Mouse (Mus musculus): ENCODE data around the gene Nme8. TPM values are rescaled to one million over a fixed set of nuclear protein-coding genes. Genes with fewer than 3 reads are reported as not detected.

The Nme8 gene
- polyA plus RNA-seq, 1 experiment from 2014 or later, result not detected

DNA sequence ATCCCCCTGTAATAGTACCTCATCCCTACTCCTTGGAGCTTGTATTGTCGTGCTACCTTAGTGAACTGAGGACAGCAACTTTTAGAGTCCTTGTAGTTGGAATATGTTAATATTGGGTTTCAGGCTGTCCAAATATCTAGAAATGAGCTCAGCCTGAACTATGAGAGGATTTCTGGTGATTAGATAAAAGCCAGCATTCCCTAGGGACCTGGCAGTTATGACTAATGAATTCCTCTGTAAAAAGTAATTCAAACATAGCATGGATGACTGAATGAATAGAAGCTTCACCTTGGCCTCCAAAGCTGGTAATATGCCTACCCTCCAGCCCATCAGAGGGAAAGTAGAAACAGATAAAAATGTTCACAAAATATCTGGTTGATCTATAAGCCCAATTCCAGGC, 71.1 kb downstream of the Nme8 start:
- H3K9ac ChIP-seq (ENCODE audit: low read depth, low read length), result no peak overlapping the region
- 66% methylated on average over 1 of the region's 1 CpGs for WGBS

DNA sequence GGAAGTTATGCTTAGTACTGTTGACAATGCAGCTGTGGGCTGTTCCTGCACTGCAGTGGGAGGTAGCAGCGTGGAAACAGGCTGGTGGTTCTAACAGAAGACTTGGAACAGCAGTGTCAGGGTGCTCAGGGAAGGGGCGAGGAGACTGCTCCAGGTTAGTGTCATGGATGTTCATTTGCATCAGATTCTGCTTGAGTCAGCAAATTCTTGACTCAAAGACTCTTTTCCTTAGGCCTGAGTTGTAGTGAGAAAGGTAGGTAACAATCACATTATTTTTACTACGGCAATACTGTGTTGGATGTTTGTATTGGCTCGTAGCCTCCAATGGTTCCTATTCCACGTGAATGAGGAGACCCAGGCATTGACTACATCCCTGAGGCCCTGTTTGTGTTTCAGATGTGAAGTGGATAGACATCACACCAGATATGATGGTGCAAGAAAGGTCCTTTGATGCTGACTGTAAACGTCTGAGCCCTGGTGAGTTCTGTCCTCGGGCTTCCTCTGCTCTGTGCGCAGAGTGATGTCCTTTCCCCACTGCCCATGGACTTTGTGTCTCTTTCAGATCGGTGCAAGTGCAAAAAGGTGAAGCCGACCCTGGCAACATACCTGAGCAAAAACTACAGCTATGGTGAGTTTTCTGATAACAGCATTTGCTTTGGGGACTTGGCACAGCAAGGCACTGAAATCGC, 72.8 kb downstream of the Nme8 start:
- H3K27ac ChIP-seq (ENCODE audit: low read depth, low read length), result no peak overlapping the region
- H3K9me3 ChIP-seq (ENCODE audit: control insufficient read depth, low read length), result no peaks in the 10 kb centered on the region
- no peak overlapping the region for H3K9ac ChIP-seq (ENCODE audit: low read depth, low read length)
- DNase-seq (ENCODE audit: low spot score) (no peak), ATAC-seq (replicated peaks; ENCODE audit: low FRiP score) (no peak)
- no peak overlapping the region for H3K4me3 ChIP-seq (ENCODE audit: low read depth, low read length)
- no peaks in the 10 kb centered on the region for H3K36me3 ChIP-seq (ENCODE audit: control insufficient read depth, insufficient read depth, low read length)
- WGBS, result 79% methylated on average over 11 of the region's 11 CpGs
- H3K4me1 ChIP-seq (replicated peaks; ENCODE audit: control insufficient read depth, insufficient read depth, low read length), result no peaks in the 10 kb centered on the region; the same call in none of the 2 replicates
- peaks cover 18% of the 10 kb centered on the region for H3K27me3 ChIP-seq (replicated peaks; ENCODE audit: control insufficient read depth, insufficient read depth, low read length)
- H3K4me2 ChIP-seq, result no peak overlapping the region

More for the DNA sequence above, 71.1 kb downstream of the Nme8 start:
- Histone ChIP-seq H3K4me3 (ENCODE audit: low read depth, low read length) (no peak overlapping the region), H3K27ac (ENCODE audit: low read depth, low read length) (no peak overlapping the region), H3K4me1 (replicated peaks; ENCODE audit: control insufficient read depth, insufficient read depth, low read length) (no peaks in the 10 kb centered on the region; the same call in none of the 2 replicates), H3K27me3 (replicated peaks; ENCODE audit: control insufficient read depth, insufficient read depth, low read length) (peaks cover 18% of the 10 kb centered on the region), H3K4me2 (no peak overlapping the region), H3K9me3 (ENCODE audit: control insufficient read depth, low read length) (no peaks in the 10 kb centered on the region), H3K36me3 (ENCODE audit: control insufficient read depth, insufficient read depth, low read length) (no peaks in the 10 kb centered on the region)
- ATAC-seq (replicated peaks; ENCODE audit: low FRiP score) (no peak), DNase-seq (ENCODE audit: low spot score) (no peak)

GRCm38 (mm10) chr13:19623228-19623905, 74.2 kb downstream of the Nme8 start:
- peak; percentile 17; the same call in 1 of the 2 replicates for ATAC-seq (replicated peaks; ENCODE audit: low FRiP score)

DNA sequence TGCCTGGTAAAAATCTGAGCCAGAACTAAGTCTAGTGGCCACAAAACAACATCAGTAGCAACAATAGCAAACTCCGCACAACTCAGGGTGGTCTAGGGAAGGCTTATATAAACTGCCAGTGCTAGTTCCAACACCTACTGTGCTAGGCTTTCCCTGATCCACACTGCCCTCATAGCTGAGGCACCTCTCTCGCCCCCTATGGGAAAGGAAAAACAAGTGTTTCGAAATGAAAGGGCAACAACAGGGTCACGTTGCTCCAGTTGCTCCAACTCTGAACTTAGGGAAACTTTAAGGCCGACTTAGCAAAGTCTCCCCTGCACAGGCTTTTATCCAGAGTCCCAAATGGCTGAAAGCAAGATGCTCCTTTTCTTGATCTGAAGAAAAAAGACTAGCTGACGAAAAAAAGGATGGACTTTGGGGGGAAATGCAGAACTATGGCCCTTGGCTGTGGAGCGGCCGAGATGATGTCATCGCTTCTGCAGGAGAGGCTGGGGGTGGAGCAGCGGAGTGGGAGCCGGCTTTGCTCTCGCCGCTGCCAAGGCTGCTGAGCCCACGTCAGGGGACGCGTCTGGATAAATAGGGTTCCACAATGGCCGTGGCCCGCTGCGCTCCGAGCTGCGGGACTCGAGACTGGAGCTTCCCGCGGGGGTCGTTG, 74.9 kb downstream of the Nme8 start, which contains the start of gene Sfrp4:
Gene Sfrp4 (plus strand): TSS at position 532 of the 655 bp plus-strand sequence.
- Histone ChIP-seq H3K27ac (ENCODE audit: low read depth, low read length) (no peak within 1 kb of the TSS), H3K4me1 (replicated peaks; ENCODE audit: control insufficient read depth, insufficient read depth, low read length) (no peaks in the 10 kb centered on the region; the same call in 1 of the 2 replicates), H3K4me2 (peak within 1 kb of the TSS; percentile 92), H3K9me3 (ENCODE audit: control insufficient read depth, low read length) (no peaks in the 10 kb centered on the region), H3K36me3 (ENCODE audit: control insufficient read depth, insufficient read depth, low read length) (no peaks in the 10 kb centered on the region), H3K27me3 (replicated peaks; ENCODE audit: control insufficient read depth, insufficient read depth, low read length) (peaks cover 18% of the 10 kb centered on the region), H3K9ac (ENCODE audit: low read depth, low read length) (peak within 1 kb of the TSS; percentile 56), H3K4me3 (ENCODE audit: low read depth, low read length) (peak within 1 kb of the TSS; percentile 53)
- 5% methylated on average over 25 of the region's 25 CpGs for whole genome bisulfite sequencing
- DNase-seq (ENCODE audit: low spot score) (peak; percentile 60), ATAC-seq (replicated peaks; ENCODE audit: low FRiP score) (peak; percentile 58)

More at GRCm38 (mm10) chr13:19623228-19623905, 74.2 kb downstream of the Nme8 start:
- Histone ChIP-seq H3K4me1 (replicated peaks; ENCODE audit: control insufficient read depth, insufficient read depth, low read length) (no peaks in the 10 kb centered on the region; the same call in none of the 2 replicates), H3K36me3 (ENCODE audit: control insufficient read depth, insufficient read depth, low read length) (no peaks in the 10 kb centered on the region), H3K4me3 (ENCODE audit: low read depth, low read length) (peak overlapping the region; percentile 53), H3K27ac (ENCODE audit: low read depth, low read length) (no peak overlapping the region), H3K9ac (ENCODE audit: low read depth, low read length) (peak overlapping the region; percentile 56), H3K9me3 (ENCODE audit: control insufficient read depth, low read length) (no peaks in the 10 kb centered on the region), H3K4me2 (peak overlapping the region; percentile 92), H3K27me3 (replicated peaks; ENCODE audit: control insufficient read depth, insufficient read depth, low read length) (peaks cover 18% of the 10 kb centered on the region)
- DNase-seq (ENCODE audit: low spot score), result no peak
- 26% methylated on average over 30 of the region's 30 CpGs for WGBS

DNA sequence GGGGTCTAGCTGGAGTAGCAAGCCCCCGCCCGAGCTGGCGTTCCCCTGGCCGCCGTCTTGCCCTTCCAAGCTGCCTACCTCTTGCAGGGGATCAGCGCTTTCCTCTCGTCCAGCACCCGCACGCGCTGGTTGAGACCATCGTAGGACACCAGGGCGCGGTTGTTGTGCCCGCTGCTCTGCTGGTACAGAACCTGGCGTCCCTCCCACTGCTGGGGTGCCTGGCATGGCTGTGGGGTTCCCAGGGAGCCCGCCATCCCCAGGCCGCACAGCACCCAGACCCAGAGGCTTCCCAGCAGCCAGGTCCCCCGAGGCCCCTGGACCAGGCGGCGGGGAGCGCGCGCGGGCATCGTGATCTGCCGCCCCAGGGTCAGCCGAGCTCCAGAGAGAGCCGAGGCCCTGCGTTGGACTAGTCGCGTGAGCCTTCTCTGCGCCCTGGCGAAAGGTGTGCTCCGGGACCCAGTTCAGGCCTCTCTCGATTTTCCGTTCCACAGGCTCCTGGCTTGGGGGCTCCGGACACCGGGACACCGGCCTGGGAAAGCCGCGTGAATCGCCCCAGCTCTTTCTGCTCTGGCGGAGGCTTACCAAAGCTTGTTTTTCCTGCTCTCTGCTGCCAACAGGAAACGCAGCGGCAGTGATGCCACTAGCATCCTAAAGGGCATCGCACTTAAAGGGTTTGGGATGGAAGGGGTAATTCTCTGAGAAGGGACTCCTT, 78.2 kb downstream of the Nme8 start, which contains the start of gene Epdr1:
Gene Epdr1 (minus strand): TSS at position 712 of the 712 bp plus-strand sequence.
- Histone ChIP-seq H3K27ac (ENCODE audit: low read depth, low read length) (no peak within 1 kb of the TSS), H3K4me2 (peak within 1 kb of the TSS; percentile 95), H3K9me3 (ENCODE audit: control insufficient read depth, low read length) (no peaks in the 10 kb centered on the region), H3K4me3 (ENCODE audit: low read depth, low read length) (peak within 1 kb of the TSS; percentile 70), H3K27me3 (replicated peaks; ENCODE audit: control insufficient read depth, insufficient read depth, low read length) (peaks cover 14% of the 10 kb centered on the region), H3K36me3 (ENCODE audit: control insufficient read depth, insufficient read depth, low read length) (no peaks in the 10 kb centered on the region), H3K9ac (ENCODE audit: low read depth, low read length) (peak within 1 kb of the TSS; percentile 90), H3K4me1 (replicated peaks; ENCODE audit: control insufficient read depth, insufficient read depth, low read length) (no peaks in the 10 kb centered on the region; the same call in 1 of the 2 replicates)
- ATAC-seq (replicated peaks; ENCODE audit: low FRiP score) (peak; percentile 73), DNase-seq (ENCODE audit: low spot score) (peak; percentile 73)
- WGBS, result under 1% methylated on average over 46 of the region's 46 CpGs

- no peak overlapping the region for H3K27ac ChIP-seq (ENCODE audit: low read depth, low read length)
- H3K36me3 ChIP-seq (ENCODE audit: control insufficient read depth, insufficient read depth, low read length), result no peaks in the 10 kb centered on the region
- H3K4me2 ChIP-seq, result peak overlapping the region; percentile 95
- peak overlapping the region; percentile 70 for H3K4me3 ChIP-seq (ENCODE audit: low read depth, low read length)
- peaks cover 13% of the 10 kb centered on the region for H3K27me3 ChIP-seq (replicated peaks; ENCODE audit: control insufficient read depth, insufficient read depth, low read length)
- H3K4me1 ChIP-seq (replicated peaks; ENCODE audit: control insufficient read depth, insufficient read depth, low read length), result no peaks in the 10 kb centered on the region; the same call in 1 of the 2 replicates
- 17% methylated on average over 5 of the region's 5 CpGs for WGBS
- peak overlapping the region; percentile 90 for H3K9ac ChIP-seq (ENCODE audit: low read depth, low read length)
- ATAC-seq (replicated peaks; ENCODE audit: low FRiP score), result peak; percentile 53
- H3K9me3 ChIP-seq (ENCODE audit: control insufficient read depth, low read length), result no peaks in the 10 kb centered on the region
- DNase-seq (ENCODE audit: low spot score), result no peak
Observed at GRCm38 (mm10) chr13:19618841-19619215, 78.8 kb downstream of the Nme8 start.

- H3K27me3 ChIP-seq (replicated peaks; ENCODE audit: control insufficient read depth, insufficient read depth, low read length), result peaks cover 5% of the 10 kb centered on the region
- no peak for ATAC-seq (replicated peaks; ENCODE audit: low FRiP score)
- 85% methylated on average over 4 of the region's 4 CpGs for WGBS
- H3K9me3 ChIP-seq (ENCODE audit: control insufficient read depth, low read length), result no peaks in the 10 kb centered on the region
- no peak for DNase-seq (ENCODE audit: low spot score)
- H3K4me1 ChIP-seq (replicated peaks; ENCODE audit: control insufficient read depth, insufficient read depth, low read length), result no peaks in the 10 kb centered on the region; the same call in 1 of the 2 replicates
- H3K4me3 ChIP-seq (ENCODE audit: low read depth, low read length), result peak overlapping the region; percentile 70; the same call in 1 of the 2 replicates
- no peaks in the 10 kb centered on the region for H3K36me3 ChIP-seq (ENCODE audit: control insufficient read depth, insufficient read depth, low read length)
- H3K27ac ChIP-seq (ENCODE audit: low read depth, low read length), result no peak overlapping the region
- H3K9ac ChIP-seq (ENCODE audit: low read depth, low read length), result no peak overlapping the region
- H3K4me2 ChIP-seq, result peak overlapping the region; percentile 95
Observed at GRCm38 (mm10) chr13:19618081-19618480, 79.5 kb downstream of the Nme8 start.

GRCm38 (mm10) chr13:19614311-19614710, 83.3 kb downstream of the Nme8 start:
- no peak for ATAC-seq (replicated peaks; ENCODE audit: low FRiP score)
- Histone ChIP-seq H3K36me3 (ENCODE audit: control insufficient read depth, insufficient read depth, low read length) (no peaks in the 10 kb centered on the region), H3K4me3 (ENCODE audit: low read depth, low read length) (no peak overlapping the region), H3K4me1 (replicated peaks; ENCODE audit: control insufficient read depth, insufficient read depth, low read length) (no peaks in the 10 kb centered on the region), H3K9me3 (ENCODE audit: control insufficient read depth, low read length) (no peaks in the 10 kb centered on the region), H3K27ac (ENCODE audit: low read depth, low read length) (no peak overlapping the region), H3K9ac (ENCODE audit: low read depth, low read length) (no peak overlapping the region), H3K27me3 (replicated peaks; ENCODE audit: control insufficient read depth, insufficient read depth, low read length) (no peaks in the 10 kb centered on the region), H3K4me2 (no peak overlapping the region)
- no peak for DNase-seq (ENCODE audit: low spot score)
- 72% methylated on average over 1 of the region's 1 CpGs for WGBS
